Mouse (Mus musculus): ENCODE results near the gene Mxi1.

Gene Mxi1

DNA sequence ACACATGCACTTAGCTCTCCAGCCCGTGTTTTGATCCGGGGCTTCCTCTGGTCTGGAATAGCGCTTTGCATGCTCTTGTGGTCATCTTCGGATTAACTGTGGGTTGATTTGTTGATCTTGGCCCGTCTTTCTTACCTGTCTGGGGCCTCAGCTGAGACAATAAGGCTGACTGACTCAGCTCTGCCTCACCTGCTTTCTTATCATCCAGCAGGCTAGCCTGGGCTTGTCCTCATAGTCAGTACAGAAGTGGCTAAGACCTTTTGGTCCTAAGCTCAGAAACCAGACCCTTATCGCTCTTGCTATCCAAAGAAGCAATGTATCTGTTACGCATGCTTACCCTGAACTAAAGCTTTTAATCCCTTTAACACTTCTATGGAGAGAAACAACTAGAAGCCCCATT is 26.6 kb upstream of the Mxi1 start:
- TF ChIP-seq GATA4 (IDR thresholded peaks at IDR 0.05; ENCODE audit: insufficient replicate concordance, low read length), result no peak

- TF ChIP-seq GATA4 (IDR thresholded peaks at IDR 0.05; ENCODE audit: insufficient replicate concordance, low read length), result no peak
Observed at GRCm38 (mm10) chr19:53284268-53285208, 25.8 kb upstream of the Mxi1 start.

DNA sequence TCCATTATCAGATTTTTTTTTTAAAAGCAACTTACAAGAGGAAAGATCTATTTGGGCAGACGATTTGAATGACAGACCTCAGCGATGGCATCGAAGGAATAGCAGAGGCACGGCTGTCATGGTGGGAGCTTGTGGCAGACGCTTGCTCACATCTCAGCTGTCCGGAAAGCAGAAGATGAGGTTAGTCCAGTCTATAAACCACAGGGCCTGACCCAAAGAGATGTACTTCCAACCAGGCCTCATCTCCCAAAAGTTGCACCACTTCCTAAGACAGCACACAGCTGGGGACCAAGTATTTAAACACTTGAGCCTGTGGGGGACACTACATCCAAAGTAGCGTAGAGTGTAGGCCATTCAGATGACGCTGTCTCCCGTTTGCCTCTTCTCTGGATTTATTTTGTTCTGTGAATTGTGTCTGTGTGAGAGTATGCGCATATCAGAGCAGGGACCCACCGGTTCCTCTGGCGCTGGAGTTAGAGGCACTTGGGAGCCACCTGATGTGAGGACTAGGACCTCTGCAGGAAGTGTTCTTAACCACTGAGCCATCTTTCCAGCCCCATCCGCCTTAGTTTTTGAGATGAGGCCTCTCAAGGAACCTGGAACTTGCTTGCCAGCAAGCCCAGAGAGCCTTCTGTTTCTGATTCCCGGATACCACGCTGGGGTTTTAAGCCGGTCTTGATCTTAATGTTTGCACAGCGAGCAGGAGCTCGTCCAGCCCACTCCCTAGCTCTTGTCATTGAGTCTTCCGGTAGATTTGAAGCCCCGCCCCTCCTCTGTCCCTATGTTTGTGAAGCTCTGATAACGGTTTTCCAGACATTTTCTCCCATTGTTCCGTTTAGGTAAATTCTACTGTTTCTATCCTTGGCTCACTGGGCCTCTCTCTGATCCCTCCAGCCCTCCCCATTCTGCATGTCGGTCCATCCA is 13.7 kb upstream of the Mxi1 start:
- TF ChIP-seq GATA4 (IDR thresholded peaks at IDR 0.05; ENCODE audit: insufficient replicate concordance, low read length), result no peak

DNA sequence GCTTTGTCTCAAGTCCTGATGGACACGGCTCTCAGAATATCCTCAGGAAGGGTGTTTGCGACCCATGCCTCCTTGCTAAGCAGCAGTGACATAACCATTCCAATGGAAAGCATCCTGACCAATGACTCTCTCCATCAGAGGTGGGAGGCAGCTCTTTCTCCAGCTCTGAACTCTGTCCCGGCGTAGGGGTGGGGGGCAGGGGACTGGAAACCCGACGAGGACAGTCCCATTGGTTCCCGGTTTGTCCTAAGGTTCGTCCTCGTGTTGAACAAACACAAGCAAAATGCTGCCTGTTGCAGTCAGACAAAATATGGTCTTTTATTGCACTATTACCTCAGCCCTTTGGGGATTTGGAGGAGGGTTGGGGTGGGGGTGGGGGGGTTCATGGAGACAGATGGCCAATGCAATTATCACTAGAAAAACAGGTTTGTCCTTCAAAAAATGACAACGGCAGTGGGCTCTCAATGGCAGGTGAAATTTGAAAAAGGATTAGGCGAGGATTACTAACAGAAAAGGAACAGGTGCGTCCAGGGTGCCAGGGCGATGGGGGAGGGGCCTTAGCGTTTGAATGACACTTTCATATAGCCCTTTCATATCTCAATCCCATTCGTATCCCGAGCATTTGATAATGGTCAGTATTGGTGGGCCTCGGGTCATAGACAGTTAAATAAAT is 11.0 kb upstream of the Mxi1 start:
- TF ChIP-seq GATA4 (IDR thresholded peaks at IDR 0.05; ENCODE audit: insufficient replicate concordance, low read length), result no peak

GRCm38 (mm10) chr19:53299829-53300181 is 10.5 kb upstream of the Mxi1 start:
- TF ChIP-seq GATA4 (IDR thresholded peaks at IDR 0.05; ENCODE audit: insufficient replicate concordance, low read length), result no peak

GRCm38 (mm10) chr19:53303382-53303781 is 6.9 kb upstream of the Mxi1 start:
- no peak for TF ChIP-seq GATA4 (IDR thresholded peaks at IDR 0.05; ENCODE audit: insufficient replicate concordance, low read length)

DNA sequence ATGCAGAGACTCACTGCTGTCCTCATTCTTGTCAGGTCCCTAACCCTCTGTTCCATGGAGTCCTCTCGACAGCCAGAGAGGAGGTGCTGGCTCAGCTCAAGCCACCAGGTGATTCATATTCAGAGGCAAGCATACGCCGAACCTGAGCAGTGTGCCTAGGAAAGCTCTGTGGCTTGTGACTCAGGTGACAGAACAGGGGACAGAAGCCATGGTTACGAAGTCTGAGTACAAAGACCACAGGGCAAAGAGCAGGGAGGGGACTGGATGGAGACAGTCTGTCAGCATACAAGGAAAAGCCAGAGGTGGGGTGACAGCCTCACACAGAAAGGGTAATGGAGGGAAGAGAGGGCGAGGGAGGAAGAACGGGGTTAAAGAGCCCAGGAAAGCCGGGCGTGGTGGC is 4.7 kb upstream of the Mxi1 start:
- no peak for TF ChIP-seq GATA4 (IDR thresholded peaks at IDR 0.05; ENCODE audit: insufficient replicate concordance, low read length)

GRCm38 (mm10) chr19:53306706-53307105 is 3.6 kb upstream of the Mxi1 start:
- no peak for TF ChIP-seq GATA4 (IDR thresholded peaks at IDR 0.05; ENCODE audit: insufficient replicate concordance, low read length)

DNA sequence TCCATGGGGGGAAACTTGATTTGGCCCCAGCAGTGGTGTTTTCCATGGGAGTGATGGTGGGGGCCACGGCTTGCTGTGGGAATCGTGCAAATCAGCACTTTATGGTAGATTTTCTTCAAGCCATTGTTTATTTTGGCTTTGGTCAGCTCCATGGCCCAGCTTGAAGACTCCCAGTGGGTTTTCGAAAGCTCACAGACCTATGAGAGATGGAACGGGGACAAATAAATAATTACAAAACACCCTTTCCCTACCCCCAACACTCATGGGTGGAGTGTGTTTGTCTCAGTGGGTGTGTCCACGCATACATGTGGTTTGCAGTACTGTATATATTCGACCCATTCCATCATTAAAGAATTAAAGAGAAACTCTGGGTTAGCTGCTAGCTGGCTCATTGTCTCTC is 3.1 kb upstream of the Mxi1 start:
- no peak for TF ChIP-seq GATA4 (IDR thresholded peaks at IDR 0.05; ENCODE audit: insufficient replicate concordance, low read length)

DNA sequence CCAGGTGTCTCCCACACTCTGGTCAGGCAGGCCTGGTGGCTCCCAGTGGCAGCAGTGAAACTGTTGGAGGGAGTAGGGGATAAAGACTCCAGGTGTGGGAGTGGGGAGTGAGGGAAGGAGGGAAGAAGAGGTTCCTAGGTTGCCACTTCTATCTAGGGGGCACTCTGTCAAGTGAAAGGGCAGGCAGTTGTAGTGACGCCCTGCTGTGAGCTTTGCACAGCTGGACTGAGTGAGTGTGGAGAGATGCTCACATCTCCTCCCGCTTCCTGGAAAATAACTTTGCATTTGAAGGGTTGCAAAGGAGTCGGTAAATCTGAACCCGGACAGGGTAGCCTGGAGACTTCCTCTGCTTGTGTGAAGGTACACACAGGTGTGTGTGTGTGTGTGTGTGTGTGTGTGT is 687 bp upstream of the Mxi1 start:
- TF ChIP-seq GATA4 (IDR thresholded peaks at IDR 0.05; ENCODE audit: insufficient replicate concordance, low read length), result no peak

DNA sequence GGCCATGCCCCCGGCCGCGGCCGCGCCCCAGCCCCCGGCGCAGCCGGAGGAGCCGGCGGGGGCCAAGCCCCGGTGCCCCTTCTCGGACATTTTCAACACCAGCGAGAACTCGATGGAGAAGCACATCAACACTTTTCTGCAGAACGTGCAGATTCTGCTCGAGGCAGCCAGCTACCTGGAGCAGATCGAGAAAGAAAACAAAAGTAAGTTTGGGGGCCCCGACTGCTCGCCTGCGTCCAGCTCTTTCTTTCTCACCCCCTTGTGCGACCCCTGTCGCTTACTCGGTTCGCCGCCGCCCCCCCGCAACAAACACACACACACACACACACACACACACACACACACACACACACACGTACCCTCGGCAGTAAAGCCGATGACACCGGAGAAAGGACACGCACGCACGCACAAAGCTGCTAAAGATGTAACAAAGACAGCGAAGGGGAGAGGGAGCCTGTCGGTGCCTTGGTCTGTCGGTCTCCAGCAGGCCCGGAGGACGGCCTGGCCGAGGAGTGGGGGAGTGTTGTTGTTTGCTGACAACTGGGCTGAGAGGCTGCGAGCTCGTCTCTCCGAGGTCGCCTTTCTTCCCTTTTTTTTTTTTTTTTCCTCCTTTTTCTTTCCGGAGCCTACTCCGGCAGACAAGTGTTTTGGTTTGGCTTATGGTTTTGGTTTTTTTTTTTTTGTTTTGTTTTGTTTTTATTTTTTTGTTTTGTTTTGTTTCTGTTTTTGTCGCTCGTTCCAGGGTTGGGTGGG is 629 bp downstream of the Mxi1 start:
- TF ChIP-seq GATA4 (IDR thresholded peaks at IDR 0.05; ENCODE audit: insufficient replicate concordance, low read length), result no peak

DNA sequence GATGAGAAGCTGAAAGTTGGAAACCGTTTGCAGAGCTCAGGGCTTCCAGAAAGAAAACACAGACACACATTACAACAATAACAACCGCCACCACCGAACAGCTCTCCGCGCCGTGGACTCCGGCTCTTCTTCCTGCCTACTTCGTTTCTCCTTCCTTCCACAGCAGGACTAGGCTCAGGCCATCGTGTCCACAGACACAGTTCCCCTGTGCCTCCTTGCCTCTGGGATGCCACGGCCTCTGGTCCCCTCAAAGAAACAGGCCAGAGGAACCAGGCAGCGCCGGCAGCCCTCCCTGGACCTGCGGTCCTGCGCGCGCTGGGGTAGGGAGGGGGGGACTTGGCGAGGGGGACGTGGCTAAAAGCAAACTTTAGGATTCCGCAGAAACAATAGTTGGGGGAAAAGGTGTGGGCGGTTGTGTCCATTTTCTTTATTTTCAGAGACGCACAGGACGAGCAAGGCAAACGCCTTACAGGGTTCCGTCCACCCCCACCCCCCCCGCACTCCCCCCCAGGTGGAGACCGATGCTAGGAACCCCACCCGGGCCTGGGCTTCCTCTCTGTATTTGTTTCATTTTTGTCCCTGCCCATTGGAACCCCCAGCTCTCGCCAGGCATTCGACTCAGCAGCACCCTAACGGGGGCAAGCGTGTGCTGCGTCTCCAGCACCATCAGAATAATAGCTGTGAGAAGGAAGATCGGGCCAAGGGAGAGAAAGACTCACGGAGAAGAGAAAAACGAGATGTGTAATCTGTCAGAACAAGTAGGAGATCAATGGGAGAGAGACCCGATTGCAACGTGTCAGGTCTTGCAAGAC is 1.4 kb downstream of the Mxi1 start:
- no peak for TF ChIP-seq GATA4 (IDR thresholded peaks at IDR 0.05; ENCODE audit: insufficient replicate concordance, low read length)

GRCm38 (mm10) chr19:53312336-53312871 is 2.1 kb downstream of the Mxi1 start:
- TF ChIP-seq GATA4 (IDR thresholded peaks at IDR 0.05; ENCODE audit: insufficient replicate concordance, low read length), result no peak

All from liver, adult (tissue).